Mouse (Mus musculus) embryo, embryonic 9.5 days (tissue): ENCODE measurements around the gene Zmiz1.

Source experiments
- DNase-seq: peaks from one replicate; pipeline ENCODE4 v3.0.0-alpha.2; 2017; ENCODE audit errors: extremely low spot score

Zmiz1 gene

GRCm38 (mm10) chr14:25588946-25589937, 130.3 kb downstream of the Zmiz1 start:
- no peak for DNase-seq

GRCm38 (mm10) chr14:25591000-25591399, 132.0 kb downstream of the Zmiz1 start:
- no peak for DNase-seq

GRCm38 (mm10) chr14:25591426-25591825, 132.4 kb downstream of the Zmiz1 start:
- DNase-seq = no peak

- DNase-seq = no peak
These were observed 133.5 kb downstream of the Zmiz1 start for GRCm38 (mm10) chr14:25592522-25592921.

GRCm38 (mm10) chr14:25593876-25594275, 134.9 kb downstream of the Zmiz1 start:
- peak; percentile 6 for DNase-seq

- no peak for DNase-seq
These were observed 135.6 kb downstream of the Zmiz1 start for GRCm38 (mm10) chr14:25594611-25595010.

- no peak for DNase-seq
These were observed 140.0 kb downstream of the Zmiz1 start for GRCm38 (mm10) chr14:25598960-25599359.

GRCm38 (mm10) chr14:25599934-25600333, 140.9 kb downstream of the Zmiz1 start:
- DNase-seq = no peak

GRCm38 (mm10) chr14:25600358-25600757, 141.4 kb downstream of the Zmiz1 start:
- no peak for DNase-seq

GRCm38 (mm10) chr14:25600951-25601350, 142.0 kb downstream of the Zmiz1 start:
- no peak for DNase-seq

- DNase-seq = no peak
These were observed 143.0 kb downstream of the Zmiz1 start for GRCm38 (mm10) chr14:25602018-25602417.

- peak; percentile 73 for DNase-seq
These were observed 145.6 kb downstream of the Zmiz1 start for GRCm38 (mm10) chr14:25604395-25605142.

- DNase-seq = peak; percentile 87
These were observed 147.6 kb downstream of the Zmiz1 start for GRCm38 (mm10) chr14:25606372-25607140.

- peak; percentile 89 for DNase-seq
These were observed 148.4 kb downstream of the Zmiz1 start for GRCm38 (mm10) chr14:25607141-25607967.

GRCm38 (mm10) chr14:25607968-25608491, 149.0 kb downstream of the Zmiz1 start:
- peak; percentile 74 for DNase-seq

GRCm38 (mm10) chr14:25608618-25609017, 149.6 kb downstream of the Zmiz1 start:
- DNase-seq = no peak

- no peak for DNase-seq
These were observed 150.4 kb downstream of the Zmiz1 start for GRCm38 (mm10) chr14:25609355-25609754.

GRCm38 (mm10) chr14:25610396-25611158, 151.6 kb downstream of the Zmiz1 start:
- no peak for DNase-seq

- DNase-seq = no peak
These were observed 152.2 kb downstream of the Zmiz1 start for GRCm38 (mm10) chr14:25611159-25611697.
